Mouse (Mus musculus) E14TG2a.4 (cell line): Measurements from ENCODE around the gene Ddx49.

Experiments
- H3K27me3 ChIP-seq: 2 replicates; pipeline ENCODE4 v1.6.1; 2014; ENCODE audit warnings: low read length, control low read depth; ENCODE audit not compliant: insufficient read depth
- H3K36me3 ChIP-seq: 2 replicates; pipeline ENCODE4 v1.6.1; 2014; ENCODE audit warnings: low read length, control low read depth; ENCODE audit not compliant: insufficient read depth
- H3K4me1 ChIP-seq: replicated peaks from 2 replicates; pipeline ENCODE4 v1.6.1; 2014; ENCODE audit warnings: low read depth, low read length, control low read depth
- H3K4me3 ChIP-seq: replicated peaks from 2 replicates; pipeline ENCODE4 v1.5.1; 2014; ENCODE audit warnings: mild to moderate bottlenecking, low read length
- H3K9me3 ChIP-seq: 2 replicates; pipeline ENCODE4 v1.6.1; 2014; ENCODE audit warnings: low read length, control low read depth
- CTCF ChIP-seq: conservative IDR thresholded peaks from 2 replicates; pipeline ENCODE4 v1.5.1; 2014; ENCODE audit warnings: low read length
- NANOG ChIP-seq: IDR thresholded peaks from 2 replicates; pipeline ENCODE4 v1.6.1; 2014; ENCODE audit warnings: borderline replicate concordance, low read length, mixed read lengths
- POU5F1 ChIP-seq: IDR thresholded peaks from 2 replicates; pipeline ENCODE4 v1.6.1; 2014; ENCODE audit warnings: low read length, borderline replicate concordance

The Ddx49 gene

DNA sequence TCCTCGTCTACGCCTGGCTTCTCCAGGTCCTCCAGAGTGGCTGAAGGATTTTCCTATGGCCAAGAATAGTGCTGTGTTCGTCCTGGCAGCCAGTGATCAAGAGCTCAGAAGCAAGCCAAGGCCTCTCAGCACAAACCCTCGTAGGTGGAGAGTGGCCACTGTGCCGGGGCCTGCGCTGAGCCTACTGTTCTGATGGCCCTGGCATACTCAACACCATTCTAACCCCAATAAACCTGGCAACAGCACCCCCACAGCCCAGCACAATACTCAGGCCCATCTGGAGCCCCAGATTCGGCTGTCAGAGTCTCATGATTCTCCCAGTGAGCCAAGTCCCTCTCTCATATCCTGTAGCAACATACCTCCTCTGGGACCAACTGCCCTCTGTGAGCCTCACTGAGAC is 38.4 kb upstream of the Ddx49 start:
- Histone ChIP-seq H3K9me3 (no peaks in the 10 kb centered on the region), H3K27me3 (no peaks in the 10 kb centered on the region), H3K36me3 (peaks cover 100% of the 10 kb centered on the region), H3K4me1 (peaks cover 53% of the 10 kb centered on the region), H3K4me3 (no peak overlapping the region)
- TF ChIP-seq NANOG (no peak), CTCF (no peak), POU5F1 (no peak)

DNA sequence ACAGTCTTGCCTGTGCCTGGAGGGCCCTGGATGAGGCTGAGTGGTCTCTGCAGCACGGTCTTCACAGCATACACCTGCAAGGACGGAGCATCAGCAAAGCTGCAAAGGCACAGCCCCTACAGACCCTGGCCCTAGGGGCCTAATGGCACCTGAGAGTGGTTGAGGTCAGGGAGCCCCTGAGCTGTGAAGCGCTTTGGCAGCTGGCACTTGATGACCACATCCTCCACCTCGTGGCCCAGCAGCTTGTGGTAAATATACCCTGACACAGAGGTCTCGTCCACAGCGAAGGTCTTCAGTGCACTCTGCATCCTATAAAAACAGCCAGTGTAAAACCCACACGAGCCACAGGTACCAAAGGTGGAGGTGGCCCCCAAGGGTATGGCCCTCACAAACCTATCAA is 36.6 kb upstream of the Ddx49 start:
- no peak for TF ChIP-seq POU5F1
- no peak for TF ChIP-seq NANOG
- no peak for TF ChIP-seq CTCF
- no peaks in the 10 kb centered on the region for H3K9me3 ChIP-seq
- H3K27me3 ChIP-seq, result no peaks in the 10 kb centered on the region
- H3K4me3 ChIP-seq, result no peak overlapping the region
- peaks cover 100% of the 10 kb centered on the region for H3K36me3 ChIP-seq
- H3K4me1 ChIP-seq, result peaks cover 37% of the 10 kb centered on the region

DNA sequence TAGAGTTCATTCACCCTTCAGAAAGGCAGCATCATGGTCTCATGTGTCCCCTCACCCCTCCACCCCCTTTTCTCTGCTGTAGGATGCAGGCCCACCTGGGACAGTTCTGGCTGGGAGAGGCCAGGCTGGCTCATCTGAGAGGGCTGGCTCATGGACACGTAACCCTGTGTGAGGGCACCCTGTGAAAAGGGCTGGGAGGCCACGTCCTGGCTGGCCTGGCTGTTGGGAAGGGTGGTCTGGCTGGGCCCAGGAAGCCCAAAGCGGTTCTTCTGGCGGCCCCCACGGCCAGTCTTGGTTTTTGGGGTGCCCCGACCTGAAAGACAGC is 30.6 kb upstream of the Ddx49 start:
- Histone ChIP-seq H3K4me1 (peaks cover 49% of the 10 kb centered on the region), H3K27me3 (peaks cover 9% of the 10 kb centered on the region), H3K9me3 (no peaks in the 10 kb centered on the region), H3K36me3 (peaks cover 67% of the 10 kb centered on the region), H3K4me3 (peak overlapping the region; percentile 23; the same call in 1 of the 2 replicates)
- no peak for TF ChIP-seq CTCF
- no peak for TF ChIP-seq POU5F1
- TF ChIP-seq NANOG, result no peak

DNA sequence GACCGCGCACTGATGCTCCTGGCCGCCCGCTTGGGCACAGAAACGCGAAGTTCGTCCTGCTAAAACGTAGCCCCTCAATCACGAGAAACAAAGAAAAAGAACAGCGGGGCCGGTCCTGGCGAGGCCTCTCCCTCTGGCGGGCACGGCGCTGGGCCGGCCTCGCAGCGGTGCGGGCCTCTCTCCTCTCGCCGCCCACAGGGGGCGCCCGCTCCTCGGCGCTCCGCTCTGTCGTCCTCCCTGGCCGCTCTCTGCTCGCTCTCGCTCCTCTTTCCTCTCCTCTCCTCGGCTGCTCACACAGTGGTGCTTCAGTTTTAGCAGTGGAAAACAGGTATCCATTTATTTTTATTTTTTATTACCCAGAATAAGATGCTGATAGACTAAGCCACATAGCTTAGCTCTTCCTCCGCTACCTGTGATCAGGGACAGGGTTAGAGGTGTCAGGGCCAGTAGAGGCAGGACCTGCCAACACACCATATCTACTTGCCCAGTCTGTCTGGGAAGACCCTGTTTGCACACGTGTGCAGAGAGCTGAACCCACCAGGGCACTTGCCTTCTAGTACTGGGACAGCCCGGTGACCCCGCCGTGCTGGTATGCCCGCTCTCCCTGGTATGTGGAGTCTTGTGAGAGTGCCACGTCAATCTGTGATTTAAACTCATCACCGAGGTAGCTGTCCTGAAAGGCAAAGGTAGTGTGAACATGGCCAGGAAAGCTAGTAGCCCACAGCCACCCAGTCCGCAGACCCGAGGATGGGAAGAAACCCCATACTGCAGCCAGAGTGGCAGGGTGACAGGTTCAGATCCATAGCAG is 30.0 kb upstream of the Ddx49 start:
- H3K9me3 ChIP-seq, result no peaks in the 10 kb centered on the region
- H3K4me1 ChIP-seq, result peaks cover 49% of the 10 kb centered on the region
- H3K4me3 ChIP-seq, result peak overlapping the region; percentile 23; the same call in 1 of the 2 replicates
- peaks cover 9% of the 10 kb centered on the region for H3K27me3 ChIP-seq
- TF ChIP-seq POU5F1 (no peak), CTCF (no peak; the same call in 1 of the 2 replicates), NANOG (no peak)
- peaks cover 62% of the 10 kb centered on the region for H3K36me3 ChIP-seq

DNA sequence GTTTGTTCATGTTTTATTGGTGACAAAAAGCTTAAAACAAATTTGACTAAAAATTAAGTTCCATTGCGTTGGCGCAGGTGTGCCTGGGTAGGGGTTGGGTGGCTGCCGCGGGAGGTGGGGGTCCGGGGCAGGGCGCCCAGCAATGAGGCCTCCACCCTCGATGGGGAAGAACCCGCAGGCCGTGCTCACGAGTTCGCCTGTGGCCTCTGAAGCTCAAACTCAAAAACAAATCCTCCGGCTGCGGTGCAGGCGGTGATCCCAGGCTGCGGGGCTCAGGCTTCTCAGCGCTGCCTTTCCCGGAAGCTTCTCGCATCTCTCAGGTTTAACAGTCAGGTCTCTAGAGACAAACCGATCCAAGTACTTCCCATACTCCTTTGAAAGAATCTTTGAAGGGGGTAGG is 29.2 kb upstream of the Ddx49 start:
- Histone ChIP-seq H3K9me3 (no peaks in the 10 kb centered on the region), H3K4me3 (peak overlapping the region; percentile 73), H3K36me3 (peaks cover 54% of the 10 kb centered on the region), H3K4me1 (peaks cover 49% of the 10 kb centered on the region), H3K27me3 (peaks cover 9% of the 10 kb centered on the region)
- TF ChIP-seq NANOG (no peak), POU5F1 (no peak), CTCF (no peak)

DNA sequence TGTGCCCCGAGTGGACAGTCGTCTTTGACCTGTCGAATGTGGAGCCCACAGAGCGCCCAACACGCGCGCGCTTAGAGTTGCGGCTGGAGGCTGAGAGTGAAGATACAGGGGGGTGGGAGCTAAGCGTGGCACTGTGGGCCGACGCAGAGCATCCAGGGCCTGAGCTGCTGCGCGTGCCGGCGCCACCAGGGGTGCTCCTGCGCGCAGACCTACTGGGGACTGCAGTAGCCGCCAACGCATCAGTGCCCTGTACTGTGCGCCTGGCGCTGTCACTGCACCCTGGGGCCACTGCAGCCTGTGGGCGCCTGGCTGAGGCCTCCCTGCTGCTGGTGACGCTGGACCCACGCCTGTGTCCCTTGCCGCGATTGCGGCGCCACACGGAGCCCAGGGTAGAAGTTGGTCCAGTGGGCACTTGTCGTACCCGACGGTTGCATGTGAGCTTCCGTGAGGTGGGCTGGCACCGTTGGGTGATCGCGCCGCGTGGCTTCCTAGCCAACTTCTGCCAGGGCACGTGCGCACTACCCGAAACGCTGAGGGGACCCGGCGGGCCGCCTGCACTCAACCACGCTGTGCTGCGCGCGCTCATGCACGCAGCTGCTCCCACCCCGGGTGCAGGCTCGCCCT is 28.6 kb upstream of the Ddx49 start:
- TF ChIP-seq NANOG (no peak), POU5F1 (no peak), CTCF (no peak)
- Histone ChIP-seq H3K4me3 (peak overlapping the region; percentile 73), H3K27me3 (peaks cover 9% of the 10 kb centered on the region), H3K36me3 (peaks cover 48% of the 10 kb centered on the region), H3K9me3 (no peaks in the 10 kb centered on the region), H3K4me1 (peaks cover 49% of the 10 kb centered on the region)

DNA sequence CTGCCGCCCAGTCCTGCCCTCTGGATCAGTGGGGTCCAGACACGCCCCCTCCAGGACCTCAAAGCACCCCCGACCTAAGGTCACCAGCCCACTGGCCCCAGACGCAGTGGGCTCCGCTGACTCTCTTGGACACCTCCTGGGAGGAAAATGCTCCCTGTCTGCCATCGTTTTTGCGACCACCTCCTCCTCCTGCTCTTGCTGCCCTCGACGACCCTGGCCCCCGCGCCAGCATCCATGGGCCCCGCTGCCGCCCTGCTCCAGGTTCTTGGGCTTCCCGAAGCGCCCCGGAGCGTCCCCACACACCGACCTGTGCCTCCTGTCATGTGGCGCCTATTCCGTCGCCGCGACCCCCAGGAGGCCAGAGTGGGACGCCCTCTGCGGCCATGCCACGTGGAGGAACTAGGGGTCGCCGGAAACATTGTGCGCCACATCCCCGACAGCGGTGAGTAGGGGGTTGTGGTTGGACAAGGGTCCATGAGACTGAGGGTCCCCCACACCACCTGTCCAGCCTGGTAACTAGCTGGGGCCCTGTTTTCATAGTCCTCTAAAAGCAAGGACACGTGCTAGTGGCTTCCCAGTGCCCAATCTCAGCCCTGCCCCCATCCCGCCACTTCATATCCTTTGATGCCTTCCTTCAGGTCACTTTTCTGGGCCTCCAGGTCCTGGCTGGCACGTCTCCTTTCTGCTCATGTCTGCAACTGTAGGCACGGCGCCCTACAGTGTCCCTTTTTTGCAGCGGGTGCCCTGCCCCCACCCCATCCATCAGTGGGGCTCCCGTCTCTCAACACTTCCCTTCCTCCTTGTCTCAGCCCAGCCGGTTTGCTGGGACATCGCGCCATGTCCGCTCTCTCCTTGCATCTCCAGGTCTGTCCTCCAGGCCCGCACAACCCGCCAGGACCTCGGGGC is 27.8 kb upstream of the Ddx49 start:
- TF ChIP-seq CTCF, result no peak
- Histone ChIP-seq H3K4me1 (peaks cover 49% of the 10 kb centered on the region), H3K9me3 (no peaks in the 10 kb centered on the region), H3K27me3 (peaks cover 9% of the 10 kb centered on the region), H3K36me3 (peaks cover 40% of the 10 kb centered on the region), H3K4me3 (peak overlapping the region; percentile 73)

DNA sequence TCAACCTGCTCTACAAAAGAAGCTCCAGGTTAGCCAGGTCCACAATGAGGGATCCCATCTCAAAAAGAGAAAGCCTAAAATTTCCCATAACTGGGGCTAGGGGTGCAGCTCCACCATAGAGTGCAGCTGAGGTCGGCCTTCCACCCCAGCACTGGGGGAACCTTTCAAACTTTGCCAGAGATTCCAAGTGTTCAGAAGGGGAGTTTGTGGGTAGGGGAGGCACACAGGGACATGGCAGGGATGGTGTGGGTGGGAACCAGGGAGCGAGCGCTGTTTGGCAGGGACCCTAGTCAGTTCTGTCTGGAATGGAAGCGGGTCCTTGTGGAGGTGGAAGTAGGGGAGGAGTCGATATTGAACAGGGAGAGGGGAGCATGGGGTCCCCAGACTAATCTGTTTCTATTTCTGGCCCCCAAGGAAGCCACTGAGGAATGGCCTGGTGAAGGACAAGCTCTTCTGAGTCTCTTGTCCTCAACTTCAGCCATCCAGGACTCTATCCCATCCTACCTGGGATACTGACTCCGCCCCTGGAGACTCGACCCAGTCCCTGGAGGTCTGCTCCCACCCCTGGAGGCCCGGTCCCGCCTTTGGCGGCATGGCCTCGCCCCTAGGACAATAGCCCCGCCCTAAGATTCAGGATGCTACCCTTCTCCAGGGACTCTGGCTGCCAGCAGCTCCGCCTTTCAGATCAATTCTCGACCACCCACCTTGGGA is 27.0 kb upstream of the Ddx49 start, which contains the start of gene Gdf1:
TSS of gene Gdf1 (plus strand) at position 694 of the 711 bp plus-strand sequence.
- no peak for TF ChIP-seq POU5F1
- no peak for TF ChIP-seq CTCF
- no peak for TF ChIP-seq NANOG
- H3K4me1 ChIP-seq, result peaks cover 49% of the 10 kb centered on the region
- H3K27me3 ChIP-seq, result peaks cover 9% of the 10 kb centered on the region
- H3K9me3 ChIP-seq, result no peaks in the 10 kb centered on the region
- peaks cover 32% of the 10 kb centered on the region for H3K36me3 ChIP-seq
- H3K4me3 ChIP-seq, result peak within 1 kb of the TSS; percentile 73
